Mouse (Mus musculus) myocyte (in vitro differentiated cells): ENCODE measurements around the gene Tm9sf1.

Experiments
- POLR2A ChIP-seq: IDR thresholded peaks from one replicate; pipeline ENCODE4 v1.6.1; 2011; ENCODE audit warnings: low read depth, mild to moderate bottlenecking, control low read depth, moderate library complexity; ENCODE audit not compliant: insufficient read length
- USF1 ChIP-seq: IDR thresholded peaks from one replicate; pipeline ENCODE4 v1.6.1; 2011; ENCODE audit warnings: low read depth, mild to moderate bottlenecking, control low read depth, moderate library complexity

GRCm38 (mm10) chr14:55649884-55650283 lies 6.3 kb upstream of the Tm9sf1 start, which contains the start of gene Tssk4:
- TF ChIP-seq POLR2A (no peak), USF1 (no peak)
